Mouse (Mus musculus) liver, postnatal 0 days (tissue): ENCODE results near the gene Cldn8.
A peak's percentile ranks its signal among the peaks of the same experiment; 100 is the strongest.

ENCODE experiments used
- CTCF ChIP-seq: sonication (generic); IDR thresholded peaks from 2 replicates; pipeline ENCODE4 v1.5.1; 2016; ENCODE audit warnings: antibody characterized with exemption, low read depth
- EP300 ChIP-seq: IDR thresholded peaks from 2 replicates; pipeline ENCODE4 v1.6.1; 2016; ENCODE audit warnings: antibody characterized with exemption, low read depth, mild to moderate bottlenecking

DNA sequence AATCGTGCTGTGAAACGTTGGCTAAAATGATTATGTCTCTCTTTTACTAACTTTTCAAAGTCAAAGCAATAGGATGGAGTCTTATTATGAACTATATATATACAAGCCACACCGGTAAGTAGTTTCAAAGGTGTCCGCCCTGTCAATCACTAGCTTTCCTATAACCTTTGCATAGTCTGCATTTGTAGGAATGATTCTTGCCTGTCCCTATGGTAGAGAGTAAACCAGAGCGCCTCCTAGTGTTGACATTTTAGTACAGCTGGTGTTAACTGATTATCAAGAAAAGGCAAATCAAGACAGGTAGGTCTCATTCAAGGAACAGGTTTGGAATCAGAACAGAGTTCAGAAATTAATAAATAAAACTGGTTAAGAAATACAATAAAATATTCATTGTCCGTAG, 20.5 kb downstream of the Cldn8 start:
- TF ChIP-seq CTCF: peak; percentile 67
- no peak for TF ChIP-seq EP300
